ENCODE assay signal across 7 mouse cellular contexts in the genomic region with DNA sequence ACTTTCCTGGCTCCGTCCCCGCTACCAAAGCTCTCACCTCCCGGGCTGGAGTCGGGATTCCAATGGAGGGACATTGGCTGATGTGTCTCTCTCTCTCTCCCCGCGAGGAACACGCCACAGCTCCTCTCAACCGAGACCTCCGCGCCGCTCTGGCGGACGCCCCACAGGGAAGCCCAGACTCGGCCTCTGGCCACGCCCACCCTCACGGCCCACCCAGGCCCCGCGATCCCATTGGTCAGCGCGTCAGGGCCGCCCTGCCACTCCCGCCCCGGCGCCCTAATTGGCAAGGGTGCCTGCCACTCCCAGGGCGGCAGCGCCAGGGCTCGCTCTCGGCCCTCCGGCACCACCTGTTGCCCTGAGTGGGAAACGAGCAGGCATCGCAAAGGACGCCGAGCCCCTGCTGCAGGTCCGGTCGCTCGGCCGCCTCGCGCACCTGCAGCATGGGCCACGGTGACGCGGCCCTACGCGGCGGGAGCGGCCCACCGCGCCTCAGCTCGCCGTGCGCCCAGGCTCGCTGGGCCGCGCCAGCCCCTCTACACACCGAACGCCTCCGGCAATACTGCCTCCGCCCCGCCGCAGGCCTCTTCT. TPM values are rescaled to one million over a fixed set of nuclear protein-coding genes. Genes with fewer than 3 reads are reported as not detected.
DNase-seq lines count a peak whose midpoint lies in the region; ATAC-seq lines count a peak whose summit lies in the region.

No protein-coding gene starts in this region.

- no peaks in the 10 kb centered on the region for H3K36me3 ChIP-seq in limb, embryonic 10.5 days
- 0 out of 2 replicates have a peak, but pooled peaks cover 4% of the 10 kb centered on the region for H3K36me3 ChIP-seq in midbrain, embryonic 13.5 days

- H3K9ac ChIP-seq in midbrain, embryonic 13.5 days (replicated peaks): peak overlapping the region; percentile 87

- peaks cover 8% of the 10 kb centered on the region; the same call in 1 of the 2 replicates for H3K4me1 ChIP-seq in limb, embryonic 10.5 days
- H3K4me1 ChIP-seq in midbrain, embryonic 13.5 days (replicated peaks): peaks cover 24% of the 10 kb centered on the region

- peak overlapping the region; percentile 71 for H3K4me2 ChIP-seq in midbrain, embryonic 13.5 days (replicated peaks)

- peak; percentile 98 for DNase-seq in adrenal gland, adult 8-10 months
- DNase-seq in embryo, embryonic 9.5 days (ENCODE audit: extremely low spot score): peak; percentile 98
- peak; percentile 98 for DNase-seq in kidney, adult 11 months
- peak; percentile 98 for DNase-seq in limb, embryonic 10.5 days (ENCODE audit: low spot score)
- peak; percentile 99 for DNase-seq in spleen, adult 12 weeks (ENCODE audit: low spot score)

- WGBS in limb, embryonic 10.5 days: under 1% methylated on average over 57 of the region's 60 CpGs
- WGBS in midbrain, embryonic 13.5 days: under 1% methylated on average over 48 of the region's 60 CpGs

- peak overlapping the region; percentile 82 for H3K4me3 ChIP-seq in limb, embryonic 10.5 days
- H3K4me3 ChIP-seq in midbrain, embryonic 13.5 days (replicated peaks): peak overlapping the region; percentile 85

- H3K27me3 ChIP-seq in limb, embryonic 10.5 days (ENCODE audit: low read depth, poor library complexity, severe bottlenecking): no peaks in the 10 kb centered on the region
- H3K27me3 ChIP-seq in midbrain, embryonic 13.5 days: no peaks in the 10 kb centered on the region

- ATAC-seq in granulocyte monocyte progenitor cell, adult 5-6 weeks (replicated peaks; ENCODE audit: poor library complexity, severe bottlenecking): peak; percentile 84
- peak; percentile 98 for ATAC-seq in midbrain, embryonic 13.5 days

- H3K9me3 ChIP-seq in limb, embryonic 10.5 days (replicated peaks): no peaks in the 10 kb centered on the region
- H3K9me3 ChIP-seq in midbrain, embryonic 13.5 days: no peaks in the 10 kb centered on the region

- H3K27ac ChIP-seq in limb, embryonic 10.5 days: peak overlapping the region; percentile 89
- H3K27ac ChIP-seq in midbrain, embryonic 13.5 days: peak overlapping the region; percentile 93

RNA-seq across cellular contexts. Expression of a gene that starts 0.5 kb away (rescaled TPM):
- 10 to 100 TPM; 21.6 to 46.9 (median 39.5) TPM for total RNA-seq in adrenal gland, adult 8-10 months (2022)
- 7.4 and 19.5 TPM in 2 replicates for total RNA-seq in granulocyte monocyte progenitor cell, adult 5-6 weeks (2014; fragmentation: Nextera tagmentation)
- total RNA-seq in granulocyte monocyte progenitor cell, adult 5-6 weeks (2017): 11.6 and 13.5 TPM in 2 replicates
- 16.3 and 23.8 TPM in 2 replicates for polyA plus RNA-seq in limb, embryonic 10.5 days (2016; fragmentation: Nextera tagmentation; extraction: Ambion mirVana)
- polyA plus RNA-seq in midbrain, embryonic 13.5 days (2015; fragmentation: Nextera tagmentation; extraction: Ambion mirVana): 107 and 133 TPM in 2 replicates

Comparison
In these comparisons a context has a peak if more than half of its experiments do, and no peak if none do; other contexts are left out.
1. Peak in every context shown above with its lines: DNase-seq, ATAC-seq, H3K4me3 ChIP-seq and H3K27ac ChIP-seq.